Mouse (Mus musculus): ENCODE measurements around the gene Scarf1. TPM values are rescaled to one million over a fixed set of nuclear protein-coding genes. Genes with fewer than 3 reads are reported as not detected.

The Scarf1 gene
- polyA plus RNA-seq, 1 experiment, result 1.0 TPM

- no peak for TF ChIP-seq CTCF (IDR thresholded peaks at IDR 0.05; ENCODE audit: low read depth, low read length)
- TF ChIP-seq POLR2A (IDR thresholded peaks at IDR 0.05; ENCODE audit: insufficient read depth, low read length), result no peak
- TF ChIP-seq EP300 (IDR thresholded peaks at IDR 0.05; ENCODE audit: insufficient read depth, low read depth, low read length), result no peak
- Histone ChIP-seq H3K4me1 (ENCODE audit: control insufficient read depth, insufficient read depth, low read length) (peaks cover 2% of the 10 kb centered on the region), H3K36me3 (ENCODE audit: control insufficient read depth, insufficient read depth, low read length, poor library complexity, severe bottlenecking) (no peaks in the 10 kb centered on the region), H3K9ac (ENCODE audit: low read depth, poor library complexity, severe bottlenecking) (no peak overlapping the region), H3K9me3 (replicated peaks; ENCODE audit: control insufficient read depth, insufficient read depth, low read length, poor library complexity, severe bottlenecking) (no peaks in the 10 kb centered on the region), H3K27ac (ENCODE audit: insufficient read depth, low read length) (no peak overlapping the region), H3K27me3 (ENCODE audit: control insufficient read depth, insufficient read depth, low read length, poor library complexity, severe bottlenecking) (no peaks in the 10 kb centered on the region), H3K4me3 (ENCODE audit: low read depth, low read length) (no peak overlapping the region)
Measured at GRCm38 (mm10) chr11:75529771-75530170, 16.4 kb downstream of the Scarf1 start.

GRCm38 (mm10) chr11:75530325-75530724, 17.0 kb downstream of the Scarf1 start:
- peak; percentile 99 for TF ChIP-seq CTCF (IDR thresholded peaks at IDR 0.05; ENCODE audit: low read depth, low read length)
- 0 out of 2 replicates have a peak, but pooled peaks have one; percentile 8 for TF ChIP-seq EP300 (IDR thresholded peaks at IDR 0.05; ENCODE audit: insufficient read depth, low read depth, low read length)
- TF ChIP-seq POLR2A (IDR thresholded peaks at IDR 0.05; ENCODE audit: insufficient read depth, low read length), result no peak
- no peak overlapping the region for H3K27ac ChIP-seq (ENCODE audit: insufficient read depth, low read length)
- no peaks in the 10 kb centered on the region for H3K27me3 ChIP-seq (ENCODE audit: control insufficient read depth, insufficient read depth, low read length, poor library complexity, severe bottlenecking)
- H3K36me3 ChIP-seq (ENCODE audit: control insufficient read depth, insufficient read depth, low read length, poor library complexity, severe bottlenecking), result no peaks in the 10 kb centered on the region
- peak overlapping the region; percentile 86 for H3K4me3 ChIP-seq (ENCODE audit: low read depth, low read length)
- no peaks in the 10 kb centered on the region for H3K9me3 ChIP-seq (replicated peaks; ENCODE audit: control insufficient read depth, insufficient read depth, low read length, poor library complexity, severe bottlenecking)
- H3K4me1 ChIP-seq (ENCODE audit: control insufficient read depth, insufficient read depth, low read length), result peaks cover 2% of the 10 kb centered on the region
- peak overlapping the region; percentile 85 for H3K9ac ChIP-seq (ENCODE audit: low read depth, poor library complexity, severe bottlenecking)

GRCm38 (mm10) chr11:75530845-75531373, 17.6 kb downstream of the Scarf1 start:
- no peak overlapping the region for H3K27ac ChIP-seq (ENCODE audit: insufficient read depth, low read length)
- no peaks in the 10 kb centered on the region for H3K36me3 ChIP-seq (ENCODE audit: control insufficient read depth, insufficient read depth, low read length, poor library complexity, severe bottlenecking)
- H3K4me3 ChIP-seq (ENCODE audit: low read depth, low read length), result peak overlapping the region; percentile 86
- peak overlapping the region; percentile 85 for H3K9ac ChIP-seq (ENCODE audit: low read depth, poor library complexity, severe bottlenecking)
- H3K4me1 ChIP-seq (ENCODE audit: control insufficient read depth, insufficient read depth, low read length), result peaks cover 2% of the 10 kb centered on the region
- H3K9me3 ChIP-seq (replicated peaks; ENCODE audit: control insufficient read depth, insufficient read depth, low read length, poor library complexity, severe bottlenecking), result no peaks in the 10 kb centered on the region
- H3K27me3 ChIP-seq (ENCODE audit: control insufficient read depth, insufficient read depth, low read length, poor library complexity, severe bottlenecking), result no peaks in the 10 kb centered on the region
- TF ChIP-seq POLR2A (IDR thresholded peaks at IDR 0.05; ENCODE audit: insufficient read depth, low read length) (no peak), CTCF (IDR thresholded peaks at IDR 0.05; ENCODE audit: low read depth, low read length) (no peak), EP300 (IDR thresholded peaks at IDR 0.05; ENCODE audit: insufficient read depth, low read depth, low read length) (no peak)

DNA sequence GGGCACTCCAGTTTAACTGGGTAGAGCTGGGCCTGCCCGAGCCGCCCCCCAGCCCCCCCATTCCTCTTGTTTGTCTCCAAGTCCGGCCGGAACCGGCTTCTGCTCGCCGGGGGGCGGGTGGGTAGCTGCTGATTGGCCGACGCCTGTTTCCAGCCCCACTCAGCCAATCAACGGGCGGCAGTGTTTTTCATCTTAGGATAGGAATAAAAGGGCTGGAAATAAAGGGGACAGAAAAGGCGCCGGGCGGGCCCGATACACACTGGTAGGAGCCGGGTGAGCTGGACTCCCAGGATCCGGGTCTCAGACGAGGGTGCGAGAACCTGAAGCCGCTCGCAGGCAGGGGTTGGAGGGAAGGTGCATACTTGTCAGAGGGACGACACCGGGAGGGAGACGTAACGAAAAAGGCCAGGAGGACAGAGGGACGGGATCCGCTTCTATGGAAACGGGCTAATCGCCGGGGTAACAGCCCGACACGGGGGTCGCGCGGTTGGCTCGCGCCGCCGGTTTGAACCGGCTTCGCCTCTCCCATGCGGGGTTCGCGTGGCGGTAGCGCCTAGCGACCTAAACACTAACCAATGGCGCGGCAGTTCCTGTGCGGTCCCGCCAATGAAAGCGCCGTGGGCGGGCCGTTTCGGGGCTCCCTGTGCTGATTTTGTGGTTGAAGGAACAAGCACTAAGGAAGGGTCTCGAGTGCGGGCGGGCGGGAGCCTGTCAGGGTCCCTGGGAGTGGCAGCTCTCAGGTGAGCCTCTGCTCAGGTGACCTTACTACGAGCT, 18.3 kb downstream of the Scarf1 start, which contains the start of gene Slc43a2:
Slc43a2 (plus strand) TSS at position 226 of the 774 bp plus-strand sequence.
- Histone ChIP-seq H3K27me3 (ENCODE audit: control insufficient read depth, insufficient read depth, low read length, poor library complexity, severe bottlenecking) (no peaks in the 10 kb centered on the region), H3K9me3 (replicated peaks; ENCODE audit: control insufficient read depth, insufficient read depth, low read length, poor library complexity, severe bottlenecking) (no peaks in the 10 kb centered on the region), H3K27ac (ENCODE audit: insufficient read depth, low read length) (peak within 1 kb of the TSS; percentile 52), H3K9ac (ENCODE audit: low read depth, poor library complexity, severe bottlenecking) (peak within 1 kb of the TSS; percentile 85), H3K36me3 (ENCODE audit: control insufficient read depth, insufficient read depth, low read length, poor library complexity, severe bottlenecking) (no peaks in the 10 kb centered on the region), H3K4me1 (ENCODE audit: control insufficient read depth, insufficient read depth, low read length) (peaks cover 2% of the 10 kb centered on the region), H3K4me3 (ENCODE audit: low read depth, low read length) (peak within 1 kb of the TSS; percentile 86)
- TF ChIP-seq EP300 (IDR thresholded peaks at IDR 0.05; ENCODE audit: insufficient read depth, low read depth, low read length) (no peak), POLR2A (IDR thresholded peaks at IDR 0.05; ENCODE audit: insufficient read depth, low read length) (no peak), CTCF (IDR thresholded peaks at IDR 0.05; ENCODE audit: low read depth, low read length) (no peak)

DNA sequence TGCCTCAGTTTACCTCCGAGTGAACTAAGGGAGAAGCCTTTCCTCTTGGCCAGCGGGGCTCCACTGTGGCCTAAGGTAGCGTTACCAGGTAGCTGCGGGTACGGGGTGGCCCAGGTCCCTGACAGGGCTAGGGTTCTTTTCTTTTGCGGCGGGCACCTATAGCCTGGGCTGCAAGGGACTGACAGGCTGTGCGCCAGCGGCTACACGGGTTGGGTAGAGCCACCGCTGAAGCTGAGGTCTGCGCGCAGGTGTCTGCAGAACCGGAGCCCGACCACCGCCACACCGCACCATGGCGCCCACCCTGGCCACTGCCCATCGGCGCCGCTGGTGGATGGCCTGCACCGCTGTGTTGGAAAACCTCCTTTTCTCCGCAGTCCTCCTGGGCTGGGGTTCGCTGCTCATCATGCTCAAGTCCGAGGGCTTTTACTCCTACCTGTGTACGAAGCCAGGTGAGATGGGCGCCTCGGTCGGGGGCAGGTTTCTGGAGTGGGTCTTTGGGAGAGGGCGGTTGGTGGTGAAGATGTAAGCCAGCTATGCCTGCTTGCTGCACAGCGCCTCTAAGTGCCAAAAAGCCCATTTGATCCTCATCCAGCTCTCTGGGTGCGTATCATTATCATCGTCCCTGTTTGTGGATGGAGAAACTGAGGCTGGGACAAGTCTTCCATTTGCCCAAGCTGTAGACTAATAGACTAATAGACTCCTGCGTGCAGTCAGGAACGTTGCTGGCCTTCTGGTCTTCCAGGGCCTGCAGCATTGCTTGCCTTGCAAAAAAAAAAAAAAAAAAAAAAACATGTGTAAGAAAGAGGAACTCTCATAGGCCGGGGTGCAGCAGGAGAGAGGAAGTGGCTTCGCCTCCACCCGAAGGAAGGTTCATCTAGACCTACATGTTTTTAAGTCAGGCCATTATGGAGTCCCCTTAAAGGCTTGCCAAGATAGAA, 19.3 kb downstream of the Scarf1 start:
- no peaks in the 10 kb centered on the region for H3K9me3 ChIP-seq (replicated peaks; ENCODE audit: control insufficient read depth, insufficient read depth, low read length, poor library complexity, severe bottlenecking)
- peak overlapping the region; percentile 70 for H3K9ac ChIP-seq (ENCODE audit: low read depth, poor library complexity, severe bottlenecking)
- no peak overlapping the region for H3K27ac ChIP-seq (ENCODE audit: insufficient read depth, low read length)
- no peaks in the 10 kb centered on the region for H3K36me3 ChIP-seq (ENCODE audit: control insufficient read depth, insufficient read depth, low read length, poor library complexity, severe bottlenecking)
- no peaks in the 10 kb centered on the region for H3K27me3 ChIP-seq (ENCODE audit: control insufficient read depth, insufficient read depth, low read length, poor library complexity, severe bottlenecking)
- no peak for TF ChIP-seq POLR2A (IDR thresholded peaks at IDR 0.05; ENCODE audit: insufficient read depth, low read length)
- TF ChIP-seq CTCF (IDR thresholded peaks at IDR 0.05; ENCODE audit: low read depth, low read length), result no peak
- TF ChIP-seq EP300 (IDR thresholded peaks at IDR 0.05; ENCODE audit: insufficient read depth, low read depth, low read length), result no peak
- peak overlapping the region; percentile 77 for H3K4me3 ChIP-seq (ENCODE audit: low read depth, low read length)
- peaks cover 2% of the 10 kb centered on the region for H3K4me1 ChIP-seq (ENCODE audit: control insufficient read depth, insufficient read depth, low read length)

All from ES-Bruce4 (cell line).